ENCODE assay signal across 10 mouse cellular contexts in the genomic region with DNA sequence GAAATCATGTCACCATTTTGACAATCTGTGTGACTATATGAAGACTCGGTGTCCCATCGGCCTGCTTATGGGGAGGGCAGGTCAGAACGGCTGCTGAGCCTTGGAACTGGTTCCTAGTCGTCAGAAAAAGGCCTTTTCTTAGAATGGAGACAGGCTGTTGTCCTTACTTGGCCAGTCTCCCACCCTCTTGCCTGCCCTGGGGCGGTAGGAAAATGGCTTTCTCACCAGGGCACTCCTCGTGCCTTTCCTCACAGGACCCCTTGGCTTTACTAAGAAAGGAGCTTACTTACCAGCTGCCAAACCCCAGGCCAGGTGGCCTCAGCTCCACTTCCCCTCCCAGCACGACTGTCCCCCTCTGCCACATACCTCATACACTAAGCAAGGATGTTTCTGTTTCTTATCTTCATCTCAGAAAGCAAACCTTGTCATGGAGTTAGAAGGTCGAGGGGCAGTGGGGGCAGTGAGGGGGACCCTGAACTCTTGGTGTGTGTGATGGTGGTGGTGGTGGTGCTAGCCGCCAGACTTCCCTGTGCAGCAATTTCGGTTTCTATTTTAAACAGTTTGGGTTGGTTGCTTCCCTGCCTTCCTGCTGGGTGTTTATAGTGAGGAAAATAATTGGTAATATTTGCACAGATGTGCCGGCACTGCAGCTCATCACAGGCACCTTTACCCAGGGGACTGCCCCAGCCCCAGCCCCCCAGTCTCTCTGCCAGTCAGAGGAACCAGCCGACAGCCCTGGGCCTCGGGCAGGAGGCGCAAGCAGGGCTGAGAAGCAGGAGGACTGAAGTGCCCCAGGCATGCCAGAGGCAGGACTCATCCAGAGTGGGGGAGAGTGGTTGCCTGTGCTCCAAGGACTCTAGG. TPM values are rescaled to one million over a fixed set of nuclear protein-coding genes. Genes with fewer than 3 reads are reported as not detected.
DNase-seq lines count a peak whose midpoint lies in the region; ATAC-seq and TF ChIP-seq lines count a peak whose summit lies in the region.
"Had no signal": no experiment of that assay in that cellular context is flagged by ENCODE, and none has a peak within 500 bp of the region (broad histone marks: within the 10 kb centered on the region; RNA-seq: fewer than 3 reads in every experiment).

No protein-coding gene starts in this region.

- no peak for TF ChIP-seq EP300 in liver, postnatal 0 days (IDR thresholded peaks at IDR 0.05; ENCODE audit: low read depth)

- H3K4me2 ChIP-seq in liver, postnatal 0 days (ENCODE audit: low read depth, low read length): peak overlapping the region; percentile 29; the same call in 1 of the 2 replicates
- H3K4me2 ChIP-seq: heart, embryonic 13.5 days; limb, embryonic 13.5 days had no signal

- no peaks in the 10 kb centered on the region for H3K36me3 ChIP-seq in liver, postnatal 0 days (replicated peaks; ENCODE audit: insufficient read depth, low read length)
- no peaks in the 10 kb centered on the region for H3K36me3 ChIP-seq in splenic B cell, adult 2 months (ENCODE audit: control insufficient read depth, insufficient read depth, low read length, poor library complexity, severe bottlenecking)
- H3K36me3 ChIP-seq: heart, embryonic 13.5 days; limb, embryonic 13.5 days had no signal

- no peak for TF ChIP-seq CTCF in liver, postnatal 0 days (IDR thresholded peaks at IDR 0.05; ENCODE audit: low read depth)

- peak overlapping the region; percentile 84 for H3K27ac ChIP-seq in liver, postnatal 0 days (ENCODE audit: low read depth)
- H3K27ac ChIP-seq: heart, embryonic 13.5 days; limb, embryonic 13.5 days had no signal

- H3K9ac ChIP-seq in liver, postnatal 0 days (replicated peaks): 0 out of 2 replicates have a peak overlapping the region, but pooled peaks have one; percentile 18
- H3K9ac ChIP-seq: heart, embryonic 13.5 days; limb, embryonic 13.5 days had no signal

- H3K27me3 ChIP-seq in liver, postnatal 0 days (ENCODE audit: insufficient read depth, low read length): no peaks in the 10 kb centered on the region
- no peaks in the 10 kb centered on the region for H3K27me3 ChIP-seq in splenic B cell, adult 2 months (ENCODE audit: control insufficient read depth, insufficient read depth, low read length, poor library complexity, severe bottlenecking)

- WGBS in liver, postnatal 0 days (ENCODE audit: insufficient replicate concordance): 35% methylated on average over 14 of the region's 14 CpGs

- H3K9me3 ChIP-seq in liver, postnatal 0 days (ENCODE audit: low read length): peaks cover 2% of the 10 kb centered on the region; the same call in 1 of the 2 replicates
- H3K9me3 ChIP-seq: heart, embryonic 13.5 days had no signal

- 0 out of 2 replicates have a peak overlapping the region, but pooled peaks have one; percentile 3 for H3K4me3 ChIP-seq in liver, postnatal 0 days (ENCODE audit: low read depth, low read length)
- H3K4me3 ChIP-seq: heart, embryonic 13.5 days; limb, embryonic 13.5 days had no signal

- no peaks in the 10 kb centered on the region for H3K4me1 ChIP-seq in liver, postnatal 0 days (ENCODE audit: insufficient read depth)

- peak; percentile 40 for ATAC-seq in liver, postnatal 0 days
- peak; percentile 67 for ATAC-seq in megakaryocyte, adult 5-6 weeks (ENCODE audit: poor library complexity, severe bottlenecking)

- DNase-seq in liver, postnatal 0 days: peak; percentile 42
- DNase-seq in liver (no peak), NIH3T3 (ENCODE audit: low read depth) (peak; percentile 24)
- DNase-seq in splenic B cell, adult 2 months (ENCODE audit: low read depth, low spot score): peak; percentile 41
- DNase-seq in right cerebral cortex, adult 18-20 months: no peak
- DNase-seq in adrenal gland, postnatal 36 days: no peak

RNA-seq across cellular contexts. Expression of a gene that starts 23.7 kb away (rescaled TPM):
- 0.04 TPM in 1 of 2 replicates, not detected in the other for polyA plus RNA-seq in liver, postnatal 0 days (2015; fragmentation: Nextera tagmentation; extraction: Ambion mirVana)
- not detected in 2 replicates for total RNA-seq in megakaryocyte, adult 5-6 weeks (2015)
- total RNA-seq in megakaryocyte, adult 5-6 weeks (2017): not detected in 2 replicates
- not detected for total RNA-seq in adrenal gland, postnatal 36 days (2021)
- polyA plus RNA-seq: heart, embryonic 13.5 days; limb, embryonic 13.5 days had no signal

RNA-seq across cellular contexts. Expression of a gene that starts 34.1 kb away (rescaled TPM):
- not detected in 2 replicates for polyA plus RNA-seq in liver, postnatal 0 days (2015; fragmentation: Nextera tagmentation; extraction: Ambion mirVana)
- total RNA-seq in megakaryocyte, adult 5-6 weeks (2015): not detected in 2 replicates
- total RNA-seq in megakaryocyte, adult 5-6 weeks (2017): not detected in 2 replicates
- total RNA-seq in adrenal gland, postnatal 36 days (2021): not detected
- polyA plus RNA-seq: embryonic facial prominence, embryonic 14.5 days; heart, embryonic 13.5 days had no signal

RNA-seq across cellular contexts. Expression of a gene that starts 57.7 kb away (rescaled TPM):
- 2.1 and 2.7 TPM in 2 replicates for polyA plus RNA-seq in liver, postnatal 0 days (2015; fragmentation: Nextera tagmentation; extraction: Ambion mirVana)
- 3.1 and 4.7 TPM in 2 replicates for total RNA-seq in megakaryocyte, adult 5-6 weeks (2015)
- total RNA-seq in megakaryocyte, adult 5-6 weeks (2017): 4.5 TPM in 2 replicates
- total RNA-seq in adrenal gland, postnatal 36 days (2021): 10 to 100 TPM; 15.2 to 15.6 TPM

Comparison
In these comparisons a context has a peak if more than half of its experiments do, and no peak if none do; other contexts are left out.
1. DNase-seq: peak in liver, postnatal 0 days (single experiment), NIH3T3 (single experiment) and splenic B cell, adult 2 months (single experiment); none in liver (single experiment), right cerebral cortex, adult 18-20 months (single experiment) and adrenal gland, postnatal 36 days (0 of 2).